Mouse (Mus musculus): ENCODE measurements at regions not wholly inside any gene's neighbourhood (a gene's known extent, or its start where the extent isn't known, plus 50 kb on each side); places are given as distances from the start of the nearest gene placed in this dataset.
A peak's percentile ranks its signal among the peaks of the same experiment; 100 is the strongest.
"Not testable (repeated sequence)": the region's sequence is repeated elsewhere in the genome, so short reads cannot be mapped to it uniquely, and the experiment has no call there.

DNA sequence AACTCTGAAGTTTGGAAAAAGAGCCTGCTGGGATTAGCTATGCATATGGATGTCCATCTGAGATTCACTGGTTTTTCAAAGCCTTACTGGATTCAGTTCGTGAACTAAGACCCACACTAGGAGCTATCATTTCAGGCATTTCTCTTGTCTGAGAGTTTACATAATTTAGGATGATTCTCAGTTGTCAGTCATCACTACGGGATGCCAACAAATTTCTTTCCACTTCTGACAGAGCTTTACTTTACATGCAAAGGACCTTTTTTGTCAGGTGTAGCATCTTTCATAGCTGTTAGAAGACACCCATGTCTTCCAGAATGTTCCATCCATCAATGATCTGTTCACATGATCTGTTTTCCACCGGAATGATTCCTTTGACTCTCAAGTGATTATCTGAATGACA lies 154.4 kb downstream of the Gm31371 start:
- not testable (repeated sequence) for H3K27ac ChIP-seq; DNase-seq (ENCODE audit: extremely low spot score, low spot score); H3K36me3 ChIP-seq (replicated peaks); H3K4me3 ChIP-seq; H3K4me1 ChIP-seq; H3K27me3 ChIP-seq (ENCODE audit: poor library complexity, severe bottlenecking); H3K9me3 ChIP-seq
- WGBS: 69% methylated on average over 2 of the region's 3 CpGs

DNA sequence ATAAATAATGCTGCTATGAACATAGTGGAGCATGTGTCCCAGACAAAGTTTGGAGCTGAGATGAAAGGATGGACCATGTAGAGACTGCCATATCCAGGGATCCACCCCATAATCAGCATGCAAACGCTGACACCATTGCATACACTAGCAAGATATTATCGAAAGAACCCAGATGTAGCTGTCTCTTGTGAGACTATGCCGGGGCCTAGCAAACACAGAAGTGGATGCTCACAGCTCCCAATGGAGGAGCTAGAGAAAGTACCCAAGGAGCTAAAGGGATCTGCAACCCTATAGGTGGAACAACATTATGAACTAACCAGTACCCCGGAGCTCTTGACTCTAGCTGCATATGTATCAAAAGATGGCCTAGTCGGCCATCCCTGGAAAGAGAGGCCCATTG lies 194.9 kb downstream of the Gm31371 start:
- not testable (repeated sequence) for H3K4me1 ChIP-seq; DNase-seq (ENCODE audit: extremely low spot score, low spot score); H3K36me3 ChIP-seq (replicated peaks); H3K27me3 ChIP-seq (ENCODE audit: poor library complexity, severe bottlenecking); H3K27ac ChIP-seq; H3K4me3 ChIP-seq
- H3K9me3 ChIP-seq: peaks cover 12% of the 10 kb centered on the region
- WGBS: 82% methylated on average over 5 of the region's 5 CpGs

DNA sequence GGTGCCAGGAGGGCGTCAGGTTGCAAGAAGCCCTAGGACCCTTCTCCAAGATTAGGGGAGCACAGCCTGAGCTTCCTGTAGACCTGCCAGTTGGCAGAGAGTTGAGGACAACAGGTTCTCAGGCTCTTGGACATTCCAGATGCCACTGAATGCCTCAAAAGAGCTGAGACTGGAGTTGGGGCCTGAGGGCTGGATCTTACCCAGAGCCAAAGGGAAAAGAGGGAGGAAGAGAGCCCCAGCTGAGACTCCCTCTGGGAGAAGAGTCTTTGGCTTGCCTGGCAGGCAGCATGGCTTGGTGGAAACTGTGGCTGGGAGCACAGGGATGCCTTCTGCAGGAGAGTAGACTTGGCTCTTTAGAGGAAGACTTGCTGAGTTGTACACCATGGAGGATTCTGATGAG lies 197.0 kb downstream of the Gm31371 start:
- H3K27ac ChIP-seq; H3K36me3 ChIP-seq (replicated peaks); H3K27me3 ChIP-seq (ENCODE audit: poor library complexity, severe bottlenecking); H3K4me3 ChIP-seq; H3K4me1 ChIP-seq: not testable (repeated sequence)
- peaks cover 12% of the 10 kb centered on the region for H3K9me3 ChIP-seq
- DNase-seq (ENCODE audit: extremely low spot score, low spot score): peak; percentile 10
- no CpG with 5 or more reads among the region's 1 CpGs for WGBS

DNA sequence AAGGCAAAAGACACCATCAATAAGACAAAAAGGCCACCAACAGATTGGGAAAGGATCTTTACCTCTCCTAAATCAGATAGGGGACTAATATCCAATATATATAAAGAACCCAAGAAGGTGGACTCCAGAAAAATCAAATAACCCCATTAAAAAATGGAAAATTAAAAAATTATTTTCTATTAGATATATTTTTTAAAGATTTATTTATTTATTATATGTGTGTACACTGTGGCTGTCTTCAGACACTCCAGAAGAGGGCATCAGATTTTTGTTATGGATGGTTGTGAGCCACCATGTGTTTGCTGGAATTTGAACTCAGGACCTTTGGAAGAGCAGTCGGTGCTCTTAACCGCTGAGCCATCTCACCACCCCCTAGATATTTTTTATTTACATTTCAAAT lies 199.2 kb downstream of the Gm31371 start:
- WGBS: no CpG with 5 or more reads among the region's 2 CpGs
- DNase-seq (ENCODE audit: extremely low spot score, low spot score): not testable (repeated sequence)

GRCm38 (mm10) chr8:20107154-20107553 lies 204.0 kb downstream of the Gm31371 start:
- H3K27ac ChIP-seq; H3K4me3 ChIP-seq; H3K36me3 ChIP-seq (replicated peaks); H3K27me3 ChIP-seq (ENCODE audit: poor library complexity, severe bottlenecking); DNase-seq (ENCODE audit: extremely low spot score, low spot score); H3K9me3 ChIP-seq; H3K4me1 ChIP-seq: not testable (repeated sequence)
- whole genome bisulfite sequencing: 93% methylated on average over 1 of the region's 2 CpGs

More for the DNA sequence above, 199.2 kb downstream of the Gm31371 start:
- H3K27me3 ChIP-seq (ENCODE audit: poor library complexity, severe bottlenecking); H3K27ac ChIP-seq; H3K4me1 ChIP-seq; H3K36me3 ChIP-seq (replicated peaks); H3K4me3 ChIP-seq; H3K9me3 ChIP-seq: not testable (repeated sequence)

DNA sequence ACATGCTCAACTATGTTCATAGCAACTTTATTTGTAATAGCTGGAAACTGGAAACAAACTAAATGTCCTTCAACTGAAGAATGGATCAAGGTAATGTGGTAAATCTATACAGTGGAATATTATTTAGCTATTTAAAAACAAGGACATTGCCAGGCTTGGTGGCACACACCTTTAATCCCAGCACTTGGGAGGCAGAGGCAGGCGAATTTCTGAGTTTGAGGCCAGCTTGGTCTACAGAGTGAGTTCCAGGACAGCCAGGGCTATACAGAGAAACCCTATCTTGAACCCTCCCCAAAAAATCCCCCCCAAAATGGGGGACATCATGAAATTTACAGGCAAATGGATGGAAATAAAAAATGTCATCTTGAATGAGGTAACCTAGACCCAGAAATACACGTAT lies 213.6 kb downstream of the Gm31371 start:
- not testable (repeated sequence) for H3K36me3 ChIP-seq (replicated peaks); DNase-seq (ENCODE audit: extremely low spot score, low spot score); H3K27me3 ChIP-seq (ENCODE audit: poor library complexity, severe bottlenecking); H3K4me1 ChIP-seq; H3K27ac ChIP-seq; H3K4me3 ChIP-seq
- H3K9me3 ChIP-seq: peaks cover 19% of the 10 kb centered on the region
- WGBS: 81% methylated on average over 2 of the region's 2 CpGs

- DNase-seq (ENCODE audit: extremely low spot score, low spot score); H3K4me1 ChIP-seq; H3K4me3 ChIP-seq; H3K27me3 ChIP-seq (ENCODE audit: poor library complexity, severe bottlenecking); H3K27ac ChIP-seq; H3K36me3 ChIP-seq (replicated peaks): not testable (repeated sequence)
- H3K9me3 ChIP-seq: peaks cover 19% of the 10 kb centered on the region
- 82% methylated on average over 4 of the region's 4 CpGs for WGBS
Measured at GRCm38 (mm10) chr8:20119581-20119980, 216.4 kb downstream of the Gm31371 start.

- not testable (repeated sequence) for H3K27me3 ChIP-seq (ENCODE audit: poor library complexity, severe bottlenecking); H3K4me1 ChIP-seq; DNase-seq (ENCODE audit: extremely low spot score, low spot score); H3K4me3 ChIP-seq; H3K27ac ChIP-seq; H3K36me3 ChIP-seq (replicated peaks)
- H3K9me3 ChIP-seq: peaks cover 19% of the 10 kb centered on the region
- WGBS: 100% methylated on average over 2 of the region's 2 CpGs
Measured at GRCm38 (mm10) chr8:20120186-20120585, 217.0 kb downstream of the Gm31371 start.

GRCm38 (mm10) chr8:20121391-20121909 lies 218.3 kb downstream of the Gm31371 start:
- peaks cover 19% of the 10 kb centered on the region for H3K9me3 ChIP-seq
- not testable (repeated sequence) for H3K4me1 ChIP-seq; H3K27me3 ChIP-seq (ENCODE audit: poor library complexity, severe bottlenecking); H3K27ac ChIP-seq; DNase-seq (ENCODE audit: extremely low spot score, low spot score); H3K4me3 ChIP-seq; H3K36me3 ChIP-seq (replicated peaks)
- 90% methylated on average over 10 of the region's 11 CpGs for WGBS

GRCm38 (mm10) chr8:20122067-20122925 lies 219.1 kb downstream of the Gm31371 start:
- H3K4me1 ChIP-seq: not testable (repeated sequence)
- Histone ChIP-seq H3K4me3 (peak overlapping the region; percentile 58), H3K27ac (peak overlapping the region; percentile 92)

DNA sequence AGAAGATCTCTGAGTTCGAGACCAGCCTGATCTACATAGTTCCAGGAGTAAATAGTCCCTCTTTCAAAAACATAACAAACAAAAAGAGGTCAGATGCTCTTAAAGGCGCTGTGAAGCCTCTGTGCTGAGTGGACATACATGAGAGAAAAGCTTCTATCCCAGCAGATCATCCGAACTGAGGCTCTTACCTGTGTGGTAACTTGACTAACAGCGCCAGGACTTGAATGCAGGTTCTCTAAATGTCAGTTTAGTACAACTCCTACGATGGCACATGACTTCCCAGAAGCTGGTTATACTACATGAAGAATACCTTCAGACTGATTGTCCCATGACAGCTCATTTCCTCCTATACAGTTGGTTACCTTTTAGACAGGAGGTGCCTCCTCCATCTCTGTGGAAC lies 220.4 kb downstream of the Gm31371 start:
- H3K27me3 ChIP-seq (ENCODE audit: poor library complexity, severe bottlenecking); H3K36me3 ChIP-seq (replicated peaks); H3K27ac ChIP-seq; H3K4me3 ChIP-seq; H3K4me1 ChIP-seq; DNase-seq (ENCODE audit: extremely low spot score, low spot score): not testable (repeated sequence)
- 91% methylated on average over 5 of the region's 5 CpGs for WGBS
- peaks cover 16% of the 10 kb centered on the region for H3K9me3 ChIP-seq

More at GRCm38 (mm10) chr8:20122067-20122925, 219.1 kb downstream of the Gm31371 start:
- DNase-seq (ENCODE audit: extremely low spot score, low spot score): peak; percentile 93
- not testable (repeated sequence) for H3K36me3 ChIP-seq (replicated peaks); H3K27me3 ChIP-seq (ENCODE audit: poor library complexity, severe bottlenecking)
- 14% methylated on average over 70 of the region's 72 CpGs for WGBS
- H3K9me3 ChIP-seq: peaks cover 16% of the 10 kb centered on the region

DNA sequence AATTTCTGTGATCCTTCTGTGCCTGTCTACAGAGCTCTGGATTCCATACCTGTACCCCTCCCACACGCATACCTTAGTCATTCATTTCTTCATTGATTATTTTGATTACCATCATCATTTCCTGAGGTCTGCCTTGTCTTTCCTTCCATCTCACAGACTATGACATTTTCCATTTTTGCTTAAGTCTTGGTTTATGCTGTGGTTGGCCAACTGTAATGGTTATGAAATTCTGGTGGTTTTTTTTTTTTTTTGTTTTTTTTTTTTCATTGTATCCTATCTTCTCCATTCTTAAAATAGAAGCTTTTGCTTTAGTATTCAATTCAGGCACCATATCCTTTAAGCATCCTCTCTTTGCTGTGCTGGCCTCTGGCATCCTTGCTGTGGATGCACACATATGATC lies 227.4 kb downstream of the Gm15319 start:
- not testable (repeated sequence) for H3K27ac ChIP-seq; H3K4me1 ChIP-seq; H3K27me3 ChIP-seq (ENCODE audit: poor library complexity, severe bottlenecking); H3K36me3 ChIP-seq (replicated peaks); H3K9me3 ChIP-seq; H3K4me3 ChIP-seq; DNase-seq (ENCODE audit: extremely low spot score, low spot score)
- WGBS: 88% methylated on average over 1 of the region's 1 CpGs

DNA sequence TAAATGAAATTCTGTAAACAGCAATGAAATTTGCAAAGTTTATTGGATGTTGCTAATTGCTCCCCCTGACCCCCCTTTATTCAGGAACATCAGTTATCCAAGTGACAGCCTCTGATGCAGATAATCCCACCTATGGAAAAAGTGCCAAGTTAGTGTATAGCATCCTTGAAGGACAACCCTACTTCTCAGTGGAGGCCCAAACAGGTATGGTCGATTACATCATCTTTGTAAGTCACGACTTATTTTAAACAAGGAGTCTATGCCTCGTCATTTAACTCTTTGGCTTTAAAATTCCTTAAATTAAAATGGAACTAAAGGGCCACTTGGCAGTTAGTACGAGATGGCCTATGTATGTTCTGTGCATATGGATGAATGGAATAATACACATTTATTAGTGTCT lies 217.6 kb downstream of the Gm15319 start:
- H3K27me3 ChIP-seq (ENCODE audit: poor library complexity, severe bottlenecking); H3K4me3 ChIP-seq; H3K9me3 ChIP-seq; H3K36me3 ChIP-seq (replicated peaks); H3K4me1 ChIP-seq; H3K27ac ChIP-seq; DNase-seq (ENCODE audit: extremely low spot score, low spot score): not testable (repeated sequence)
- WGBS: 89% methylated on average over 4 of the region's 4 CpGs
